Mouse (Mus musculus): ENCODE results near the gene Fbxw26.
"Not testable (repeated sequence)": the region's sequence is repeated elsewhere in the genome, so short reads cannot be mapped to it uniquely, and the experiment has no call there.

Gene Fbxw26

GRCm38 (mm10) chr9:109745989-109746388, at the start of gene Fbxw26:
TSS of gene Fbxw26 (minus strand) at chr9:109746089.
- DNase-seq (ENCODE audit: low read depth, low spot score), result not testable (repeated sequence)

DNA sequence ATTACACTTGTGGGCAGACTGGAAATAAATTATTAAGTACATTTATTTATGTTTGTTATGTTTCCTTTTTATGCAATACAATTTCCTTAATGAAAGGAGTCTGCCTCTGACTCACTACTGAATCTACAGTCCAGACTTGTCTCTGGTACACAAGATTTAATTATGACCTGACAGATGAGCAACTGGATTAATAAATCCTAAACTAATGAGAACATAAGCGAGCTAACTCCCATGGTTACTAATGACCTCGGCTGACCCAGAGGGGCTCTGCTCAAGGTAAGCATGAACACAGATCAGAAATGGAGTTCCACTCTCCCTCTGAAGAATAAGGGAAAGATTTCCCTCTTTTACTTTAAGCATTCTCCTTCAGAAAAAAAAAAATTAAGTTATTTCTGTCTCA, 49.3 kb upstream of the Fbxw26 start:
- no peak for DNase-seq (ENCODE audit: low read depth, low spot score)

- DNase-seq (ENCODE audit: low read depth, low spot score), result not testable (repeated sequence)
Observed at GRCm38 (mm10) chr9:109790570-109790969, 44.7 kb upstream of the Fbxw26 start, which contains the start of gene Fbxw27. TSS of gene Fbxw27 (minus strand) at chr9:109790670.

GRCm38 (mm10) chr9:109766841-109767240, 21.0 kb upstream of the Fbxw26 start:
- DNase-seq (ENCODE audit: low read depth, low spot score), result not testable (repeated sequence)

DNA sequence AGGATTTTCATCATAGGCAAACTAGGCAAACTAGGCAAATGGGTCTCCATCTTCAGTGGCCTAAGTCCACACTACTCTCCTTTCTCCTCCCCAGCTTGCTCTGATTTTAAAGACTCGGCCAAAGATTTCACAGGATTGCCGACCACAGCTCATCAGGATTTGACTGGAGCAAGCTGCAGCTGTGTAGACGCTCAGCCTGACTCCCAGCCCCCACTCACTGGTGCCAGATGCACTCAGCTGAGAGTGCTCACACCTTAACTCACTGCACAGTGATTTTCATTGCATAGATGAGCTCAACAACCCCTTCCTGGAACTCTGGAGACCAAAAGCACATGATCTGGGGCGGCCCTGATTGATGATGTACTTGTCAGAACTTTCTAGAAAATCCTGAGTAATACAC, 43.3 kb downstream of the Fbxw26 start, which contains the start of gene Fbxw18:
Gene Fbxw18 (minus strand): TSS at position 101 of the 400 bp plus-strand sequence.
- DNase-seq (ENCODE audit: low read depth, low spot score), result not testable (repeated sequence)

DNA sequence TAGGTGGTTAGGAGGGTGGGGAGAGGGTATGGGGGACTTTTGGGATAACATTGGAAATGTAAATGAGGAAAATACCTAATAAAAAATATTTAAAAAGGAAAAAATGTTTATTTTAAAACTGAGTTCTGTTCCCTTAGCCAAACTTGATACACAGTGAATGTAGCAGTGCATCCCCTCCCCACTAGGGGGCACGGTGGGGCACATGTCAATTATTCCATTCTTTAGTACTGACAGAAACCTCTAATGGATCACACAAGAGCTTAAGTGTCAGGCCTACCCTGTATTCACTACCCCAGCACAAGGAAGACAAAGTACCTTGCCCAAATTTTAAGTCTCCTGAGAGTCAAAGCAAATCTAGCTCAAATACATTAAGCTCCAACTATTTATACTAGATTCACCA, 60.6 kb downstream of the Fbxw26 start:
- DNase-seq (ENCODE audit: low read depth, low spot score), result peak; percentile 14

All from mesoderm, embryonic 11.5 days (tissue).